Mouse (Mus musculus): ENCODE data around the gene Slc25a51. TPM values are rescaled to one million over a fixed set of nuclear protein-coding genes. Genes with fewer than 3 reads are reported as not detected.

Slc25a51 gene
- total RNA-seq, 1 experiment from 2014 or later = 53.3 TPM

- no peak for ATAC-seq (ENCODE audit: extremely low read depth, insufficient number of reproducible peaks, low FRiP score, poor library complexity, severe bottlenecking)
Observed at GRCm38 (mm10) chr4:45431316-45431715, 22.8 kb upstream of the Slc25a51 start.

GRCm38 (mm10) chr4:45429451-45429850, 20.9 kb upstream of the Slc25a51 start:
- ATAC-seq (ENCODE audit: extremely low read depth, insufficient number of reproducible peaks, low FRiP score, poor library complexity, severe bottlenecking) = no peak

- no peak for ATAC-seq (ENCODE audit: extremely low read depth, insufficient number of reproducible peaks, low FRiP score, poor library complexity, severe bottlenecking)
Observed at GRCm38 (mm10) chr4:45426724-45427457, 18.3 kb upstream of the Slc25a51 start.

- ATAC-seq (ENCODE audit: extremely low read depth, insufficient number of reproducible peaks, low FRiP score, poor library complexity, severe bottlenecking) = no peak
Observed at GRCm38 (mm10) chr4:45423406-45423805, 14.8 kb upstream of the Slc25a51 start.

- no peak for ATAC-seq (ENCODE audit: extremely low read depth, insufficient number of reproducible peaks, low FRiP score, poor library complexity, severe bottlenecking)
Observed at GRCm38 (mm10) chr4:45422640-45423039, 14.1 kb upstream of the Slc25a51 start.

- ATAC-seq (ENCODE audit: extremely low read depth, insufficient number of reproducible peaks, low FRiP score, poor library complexity, severe bottlenecking) = no peak
Observed at GRCm38 (mm10) chr4:45421519-45422260, 13.1 kb upstream of the Slc25a51 start.

- no peak for ATAC-seq (ENCODE audit: extremely low read depth, insufficient number of reproducible peaks, low FRiP score, poor library complexity, severe bottlenecking)
Observed at GRCm38 (mm10) chr4:45420733-45421132, 12.2 kb upstream of the Slc25a51 start.

GRCm38 (mm10) chr4:45419051-45419450, 10.5 kb upstream of the Slc25a51 start:
- no peak for ATAC-seq (ENCODE audit: extremely low read depth, insufficient number of reproducible peaks, low FRiP score, poor library complexity, severe bottlenecking)

GRCm38 (mm10) chr4:45418229-45418950, 9.8 kb upstream of the Slc25a51 start:
- ATAC-seq (ENCODE audit: extremely low read depth, insufficient number of reproducible peaks, low FRiP score, poor library complexity, severe bottlenecking) = peak; percentile 63; the same call in 1 of the 2 replicates

- no peak for ATAC-seq (ENCODE audit: extremely low read depth, insufficient number of reproducible peaks, low FRiP score, poor library complexity, severe bottlenecking)
Observed at GRCm38 (mm10) chr4:45416314-45416713, 7.7 kb upstream of the Slc25a51 start.

- ATAC-seq (ENCODE audit: extremely low read depth, insufficient number of reproducible peaks, low FRiP score, poor library complexity, severe bottlenecking) = no peak
Observed at GRCm38 (mm10) chr4:45413674-45414338, 5.2 kb upstream of the Slc25a51 start.

GRCm38 (mm10) chr4:45412433-45413192, 4.0 kb upstream of the Slc25a51 start:
- ATAC-seq (ENCODE audit: extremely low read depth, insufficient number of reproducible peaks, low FRiP score, poor library complexity, severe bottlenecking) = no peak

- no peak for ATAC-seq (ENCODE audit: extremely low read depth, insufficient number of reproducible peaks, low FRiP score, poor library complexity, severe bottlenecking)
Observed at GRCm38 (mm10) chr4:45411181-45411790, 2.7 kb upstream of the Slc25a51 start.

- peak; percentile 58 for ATAC-seq (ENCODE audit: extremely low read depth, insufficient number of reproducible peaks, low FRiP score, poor library complexity, severe bottlenecking)
Observed at GRCm38 (mm10) chr4:45409270-45409669, 704 bp upstream of the Slc25a51 start.

GRCm38 (mm10) chr4:45407703-45408334, 747 bp downstream of the Slc25a51 start:
- ATAC-seq (ENCODE audit: extremely low read depth, insufficient number of reproducible peaks, low FRiP score, poor library complexity, severe bottlenecking) = no peak

- no peak for ATAC-seq (ENCODE audit: extremely low read depth, insufficient number of reproducible peaks, low FRiP score, poor library complexity, severe bottlenecking)
Observed at GRCm38 (mm10) chr4:45407001-45407702, 1.4 kb downstream of the Slc25a51 start.

GRCm38 (mm10) chr4:45406397-45406796, 2.2 kb downstream of the Slc25a51 start:
- ATAC-seq (ENCODE audit: extremely low read depth, insufficient number of reproducible peaks, low FRiP score, poor library complexity, severe bottlenecking) = no peak

All from neutrophil, adult 5-6 weeks (primary cell).